Mouse (Mus musculus) heart, adult 2 months (tissue): ENCODE data around the gene Fam181a. TPM values are rescaled to one million over a fixed set of nuclear protein-coding genes. Genes with fewer than 3 reads are reported as not detected.

Experiments
- DNase-seq, 2 experiments: peaks; one replicate each; pipeline ENCODE4 v3.0.0; 2021
- H3K27ac ChIP-seq: fragments of 200-600 bp; 2 replicates; pipeline ENCODE4 v1.8.1; 2022
- H3K27me3 ChIP-seq: fragments of 200-500 bp; 2 replicates; pipeline ENCODE4 v1.6.1; 2012; ENCODE audit warnings: mild to moderate bottlenecking, low read length, inconsistent platforms, mixed read lengths; ENCODE audit not compliant: control insufficient read depth, insufficient read depth
- H3K36me3 ChIP-seq: fragments of 200-500 bp; 2 replicates; pipeline ENCODE4 v1.6.1; 2012; ENCODE audit warnings: low read length, inconsistent platforms; ENCODE audit not compliant: control insufficient read depth, insufficient read depth
- H3K4me1 ChIP-seq: fragments of 200-500 bp; 2 replicates; pipeline ENCODE4 v1.6.1; 2011; ENCODE audit warnings: low read length; ENCODE audit not compliant: control insufficient read depth, insufficient read depth
- H3K4me3 ChIP-seq: fragments of 200-600 bp; 2 replicates; pipeline ENCODE4 v1.8.1; 2022
- H3K79me2 ChIP-seq: fragments of 200-500 bp; replicated peaks from 2 replicates; pipeline ENCODE4 v1.6.1; 2012; ENCODE audit warnings: mild to moderate bottlenecking, inconsistent platforms, low read length, moderate library complexity, mixed read lengths; ENCODE audit not compliant: control insufficient read depth, insufficient read depth
- H3K9ac ChIP-seq: fragments of 200-500 bp; 2 replicates; pipeline ENCODE4 v1.6.1; 2012; ENCODE audit warnings: low read depth, mild to moderate bottlenecking, control low read depth, inconsistent platforms, low read length, mixed read lengths
- CTCF ChIP-seq: fragments of 200-600 bp; IDR thresholded peaks from 2 replicates; pipeline ENCODE4 v1.8.1; 2022; ENCODE audit warnings: antibody characterized with exemption, mild to moderate bottlenecking, moderate library complexity
- EP300 ChIP-seq: fragments of 200-500 bp; IDR thresholded peaks from 2 replicates; pipeline ENCODE4 v1.6.1; 2011; ENCODE audit warnings: low read depth, low read length, control low read depth; ENCODE audit not compliant: insufficient read depth
- POLR2A ChIP-seq: fragments of 200-500 bp; IDR thresholded peaks from 2 replicates; pipeline ENCODE4 v1.6.1; 2011; ENCODE audit warnings: mild to moderate bottlenecking, low read depth, low read length, control low read depth; ENCODE audit not compliant: insufficient read depth
- WGBS: fragments of 180-500 bp; shearing (Covaris S2); methylation state at CpG from one replicate; pipeline ENCODE4 v1.1.7; 2018; 5-methylcytosine and 5-hydroxymethylcytosine counted together
- intact Hi-C: fragments of 180-260 bp; cut with DNase I; formaldehyde crosslinking; loops from one replicate; pipeline ENCODE4 v1.15.1; 2025
- polyA plus RNA-seq: library from polyadenylated mRNA; depleted of rRNA; stranded (reverse); fragments of >200 nt; gene quantifications from 2 replicates; pipeline ENCODE4 v1.2.3, GENCODE M21; 2012
- total RNA-seq, 2 experiments: library from RNA; stranded (reverse); gene quantifications; 2 replicates each; pipeline ENCODE4 v1.2.3; 2021

Fam181a gene
- total and polyA plus RNA-seq, 3 experiments = not detected

- Histone ChIP-seq H3K79me2 (no peaks in the 10 kb centered on the region; the same call in 1 of the 2 replicates), H3K4me1 (peaks cover 12% of the 10 kb centered on the region), H3K4me3 (no peak overlapping the region), H3K27ac (no peak overlapping the region; the same call in 1 of the 2 replicates), H3K9ac (0 out of 2 replicates have a peak overlapping the region, but pooled peaks have one; percentile 8), H3K36me3 (no peaks in the 10 kb centered on the region; the same call in 1 of the 2 replicates), H3K27me3 (no peaks in the 10 kb centered on the region)
- DNase-seq = peak in 1 of 2 experiments; percentile 75
- WGBS = 63% methylated on average over 8 of the region's 8 CpGs
- TF ChIP-seq CTCF = no peak
- intact Hi-C loops = no loop called here
Measured at GRCm38 (mm10) chr12:103343456-103343855, 32.7 kb downstream of the Fam181a start.

GRCm38 (mm10) chr12:103344934-103345333 is 34.2 kb downstream of the Fam181a start:
- H3K79me2 ChIP-seq = no peaks in the 10 kb centered on the region; the same call in 1 of the 2 replicates
- H3K27ac ChIP-seq = no peak overlapping the region
- DNase-seq = no peak
- H3K9ac ChIP-seq = no peak overlapping the region
- no peaks in the 10 kb centered on the region; the same call in 1 of the 2 replicates for H3K36me3 ChIP-seq
- intact Hi-C loops = no loop called here
- no peak overlapping the region for H3K4me3 ChIP-seq
- no peaks in the 10 kb centered on the region for H3K27me3 ChIP-seq
- WGBS = 70% methylated on average over 7 of the region's 7 CpGs
- TF ChIP-seq CTCF = no peak
- TF ChIP-seq EP300 = no peak
- TF ChIP-seq POLR2A = no peak
- peaks cover 8% of the 10 kb centered on the region for H3K4me1 ChIP-seq

GRCm38 (mm10) chr12:103346945-103347344 is 36.2 kb downstream of the Fam181a start:
- peak overlapping the region; percentile 12 for H3K27ac ChIP-seq
- no peaks in the 10 kb centered on the region; the same call in 1 of the 2 replicates for H3K36me3 ChIP-seq
- TF ChIP-seq EP300 (no peak), POLR2A (no peak), CTCF (no peak)
- H3K27me3 ChIP-seq = no peaks in the 10 kb centered on the region
- no peaks in the 10 kb centered on the region; the same call in 1 of the 2 replicates for H3K79me2 ChIP-seq
- no peak for DNase-seq
- WGBS = 43% methylated on average over 8 of the region's 8 CpGs
- peaks cover 5% of the 10 kb centered on the region for H3K4me1 ChIP-seq
- H3K9ac ChIP-seq = no peak overlapping the region
- intact Hi-C loops = no loop called here
- no peak overlapping the region for H3K4me3 ChIP-seq

GRCm38 (mm10) chr12:103347406-103347805 is 36.6 kb downstream of the Fam181a start:
- WGBS = 35% methylated on average over 5 of the region's 5 CpGs
- peaks cover 2% of the 10 kb centered on the region; the same call in 1 of the 2 replicates for H3K36me3 ChIP-seq
- H3K4me3 ChIP-seq = no peak overlapping the region
- no peak for DNase-seq
- peak overlapping the region; percentile 12; the same call in 1 of the 2 replicates for H3K27ac ChIP-seq
- no peak overlapping the region for H3K9ac ChIP-seq
- intact Hi-C loops = no loop called here
- peaks cover 5% of the 10 kb centered on the region for H3K4me1 ChIP-seq
- no peaks in the 10 kb centered on the region for H3K27me3 ChIP-seq
- no peaks in the 10 kb centered on the region; the same call in 1 of the 2 replicates for H3K79me2 ChIP-seq
- no peak for TF ChIP-seq CTCF
- no peak for TF ChIP-seq POLR2A
- no peak for TF ChIP-seq EP300

GRCm38 (mm10) chr12:103348506-103348905 is 37.7 kb downstream of the Fam181a start:
- no peak overlapping the region for H3K27ac ChIP-seq
- H3K27me3 ChIP-seq = no peaks in the 10 kb centered on the region
- peak; percentile 74 to 86 for DNase-seq
- peaks cover 2% of the 10 kb centered on the region; the same call in 1 of the 2 replicates for H3K36me3 ChIP-seq
- peaks cover 5% of the 10 kb centered on the region for H3K4me1 ChIP-seq
- H3K79me2 ChIP-seq = no peaks in the 10 kb centered on the region; the same call in 1 of the 2 replicates
- peak; percentile 95 for TF ChIP-seq CTCF
- TF ChIP-seq EP300 = no peak
- TF ChIP-seq POLR2A = no peak
- intact Hi-C loops = loop anchor here (1.0 kb wide), 1 partner anchor 23 kb away; no protein-coding TSS in a partner anchor
- no peak overlapping the region for H3K9ac ChIP-seq
- WGBS = 2% methylated on average over 3 of the region's 3 CpGs
- H3K4me3 ChIP-seq = no peak overlapping the region

- no peaks in the 10 kb centered on the region for H3K79me2 ChIP-seq
- peak; percentile 60 to 80 for DNase-seq
- no peaks in the 10 kb centered on the region for H3K27me3 ChIP-seq
- peak overlapping the region; percentile 35 for H3K4me3 ChIP-seq
- H3K27ac ChIP-seq = peak overlapping the region; percentile 95
- no peak for TF ChIP-seq CTCF
- TF ChIP-seq EP300 = peak; percentile 84
- peak; percentile 56; the same call in 1 of the 2 replicates for TF ChIP-seq POLR2A
- intact Hi-C loops = loop anchor here (2.0 kb wide), 1 partner anchor 14 kb away; no protein-coding TSS in a partner anchor
- H3K9ac ChIP-seq = peak overlapping the region; percentile 36
- 47% methylated on average over 6 of the region's 6 CpGs for WGBS
- H3K4me1 ChIP-seq = peaks cover 5% of the 10 kb centered on the region
- peaks cover 2% of the 10 kb centered on the region; the same call in 1 of the 2 replicates for H3K36me3 ChIP-seq
Measured at GRCm38 (mm10) chr12:103352735-103353134, 42.0 kb downstream of the Fam181a start.
